Mouse (Mus musculus) neural tube, embryonic 11.5 days (tissue): ENCODE measurements around the gene Arfgap1. TPM values are rescaled to one million over a fixed set of nuclear protein-coding genes. Genes with fewer than 3 reads are reported as not detected.

Experiments used
- ATAC-seq: fragments of 200-750 bp; cut with Nextera tagmentation; 2 replicates; pipeline ENCODE4 v1.8.0; 2017; ENCODE audit warnings: moderate number of reproducible peaks, mild to moderate bottlenecking, moderate TSS enrichment, moderate library complexity; ENCODE audit not compliant: insufficient read depth, low FRiP score, low TSS enrichment
- DNase-seq: peaks from one replicate; pipeline ENCODE4 v3.0.0-alpha.2; 2015; ENCODE audit warnings: low spot score
- H3K27ac ChIP-seq: fragments of 300-500 bp; sonication (generic); 2 replicates; pipeline ENCODE4 v1.5.1; 2014; ENCODE audit warnings: low read depth, mild to moderate bottlenecking, low read length
- H3K27me3 ChIP-seq: fragments of 300-500 bp; sonication (generic); 2 replicates; pipeline ENCODE4 v1.6.1; 2014; ENCODE audit warnings: mild to moderate bottlenecking, low read length, mixed read lengths; ENCODE audit not compliant: control insufficient read depth, insufficient read depth
- H3K36me3 ChIP-seq: fragments of 300-500 bp; sonication (generic); 2 replicates; pipeline ENCODE4 v1.6.1; 2014; ENCODE audit warnings: mild to moderate bottlenecking, low read length, moderate library complexity, mixed read lengths; ENCODE audit not compliant: control insufficient read depth, insufficient read depth
- H3K4me1 ChIP-seq: fragments of 300-500 bp; sonication (generic); 2 replicates; pipeline ENCODE4 v1.6.1; 2014; ENCODE audit warnings: low read length, mixed read lengths; ENCODE audit not compliant: control insufficient read depth, insufficient read depth
- H3K4me2 ChIP-seq: fragments of 300-500 bp; sonication (generic); 2 replicates; pipeline ENCODE4 v1.6.1; 2014; ENCODE audit warnings: low read depth, mild to moderate bottlenecking, moderate library complexity
- H3K4me3 ChIP-seq: fragments of 300-500 bp; sonication (generic); 2 replicates; pipeline ENCODE4 v1.5.1; 2014; ENCODE audit warnings: low read depth, low read length
- H3K9ac ChIP-seq: fragments of 300-500 bp; sonication (generic); 2 replicates; pipeline ENCODE4 v1.6.1; 2014; ENCODE audit warnings: mild to moderate bottlenecking, low read length
- H3K9me3 ChIP-seq: fragments of 300-500 bp; sonication (generic); 2 replicates; pipeline ENCODE4 v1.6.1; 2016; ENCODE audit warnings: low read length; ENCODE audit not compliant: control insufficient read depth
- WGBS: fragments of 180-500 bp; shearing (Covaris S2); extraction: QIAGEN DNeasy Blood & Tissue Kit; methylation state at CpG from one replicate; pipeline ENCODE4 v1.1.7; 2014; 5-methylcytosine and 5-hydroxymethylcytosine counted together
- polyA plus RNA-seq: library from polyadenylated mRNA; unstranded; fragments of >200 nt; fragmentation: Nextera tagmentation; extraction: Ambion mirVana; gene quantifications from 2 replicates; pipeline ENCODE4 v1.2.1, GENCODE M21; 2014

Arfgap1 gene
- polyA plus RNA-seq, result 60.2 and 61.4 TPM in 2 replicates

DNA sequence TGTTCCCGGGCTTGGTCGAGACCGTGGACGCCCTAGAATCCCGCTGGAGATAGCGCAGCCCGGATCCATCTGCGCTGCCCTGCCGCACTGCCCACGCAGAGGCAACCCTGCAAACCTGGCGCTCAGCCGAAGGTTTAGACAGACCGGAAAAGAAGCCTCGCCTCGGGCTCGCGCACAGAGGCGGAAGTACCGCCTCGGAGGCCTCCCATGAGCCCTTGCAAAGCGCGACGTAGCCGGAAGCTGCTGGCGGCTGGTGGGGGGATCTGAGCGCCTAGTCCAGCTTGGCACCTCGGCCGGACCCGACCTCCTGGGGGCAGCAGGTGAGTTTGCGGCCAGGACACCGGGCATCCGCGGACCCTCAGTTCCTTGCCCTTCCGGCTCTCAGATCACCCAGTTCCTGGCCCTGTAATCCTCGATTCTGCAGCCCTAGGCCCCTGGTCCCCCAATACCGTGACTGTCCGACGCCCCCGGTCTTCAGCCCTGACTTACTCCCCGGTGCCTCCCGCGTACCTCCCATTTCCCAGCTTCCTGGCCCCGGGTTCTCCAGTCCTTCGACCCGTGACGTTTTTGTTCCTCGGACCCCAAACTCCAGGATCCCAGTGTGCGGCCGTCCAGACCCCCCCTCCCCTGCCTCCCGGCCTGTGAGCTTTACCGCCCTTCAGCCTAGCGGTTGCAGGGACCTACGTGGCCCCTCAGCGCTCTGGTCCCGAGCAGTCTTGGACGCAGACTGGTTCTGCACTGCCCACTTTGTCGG lies at the start of gene Arfgap1:
TSS of gene Arfgap1 (plus strand) at position 216 of the 754 bp plus-strand sequence.
- WGBS, result under 1% methylated on average over 57 of the region's 57 CpGs

DNA sequence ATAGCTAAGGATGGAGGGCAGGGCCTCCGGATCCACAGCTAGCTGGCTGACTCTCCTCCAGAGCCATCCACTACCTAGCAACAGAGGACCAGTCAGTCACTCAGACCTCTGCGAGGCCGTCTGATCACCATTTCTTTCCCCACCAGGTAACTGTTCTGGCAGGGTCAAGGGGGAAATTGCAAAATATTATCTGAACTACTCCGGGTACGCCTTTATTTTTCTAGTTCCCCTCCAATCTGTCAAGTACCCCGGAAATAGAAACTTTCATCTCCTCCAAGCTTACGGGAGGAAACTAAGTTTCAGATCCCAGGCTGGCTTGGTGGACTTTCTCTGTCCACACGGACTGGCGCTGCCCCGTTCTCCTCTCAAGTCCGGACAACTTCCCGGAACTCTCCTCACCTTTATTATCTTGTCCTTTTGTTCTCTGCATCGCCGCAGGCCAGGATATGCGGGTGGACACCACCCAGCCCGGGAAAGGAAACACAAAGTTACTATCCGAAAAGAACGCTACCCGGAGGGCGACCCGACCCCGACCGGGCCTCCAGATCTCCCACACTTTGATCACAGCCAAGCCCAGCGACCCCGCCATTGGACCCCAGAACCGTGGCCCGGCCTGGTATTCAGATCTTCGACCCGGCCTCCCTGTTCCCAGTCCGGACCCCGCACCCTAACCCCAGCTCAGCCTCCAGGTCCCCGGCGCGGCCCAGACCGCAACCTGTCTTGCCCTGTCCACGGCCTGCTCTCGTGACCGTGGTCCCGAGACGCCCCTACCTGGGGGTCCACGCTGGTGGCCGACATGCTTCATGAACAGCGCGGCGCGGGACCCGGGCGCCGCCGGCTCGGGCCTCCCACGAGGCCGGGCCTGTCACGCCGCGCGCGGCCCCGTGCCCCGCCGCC lies 46.9 kb upstream of the Arfgap1 start:
- H3K27me3 ChIP-seq, result no peaks in the 10 kb centered on the region
- WGBS, result 1% methylated on average over 61 of the region's 61 CpGs
- DNase-seq (no peak), ATAC-seq (peak; percentile 58)
- H3K9ac ChIP-seq, result peak overlapping the region; percentile 99
- no peaks in the 10 kb centered on the region for H3K9me3 ChIP-seq
- H3K4me2 ChIP-seq, result peak overlapping the region; percentile 85
- peak overlapping the region; percentile 36 for H3K27ac ChIP-seq
- H3K36me3 ChIP-seq, result peaks cover 3% of the 10 kb centered on the region; the same call in 1 of the 2 replicates
- peaks cover 6% of the 10 kb centered on the region for H3K4me1 ChIP-seq
- peak overlapping the region; percentile 100 for H3K4me3 ChIP-seq

More for the DNA sequence above, at the start of gene Arfgap1:
- Histone ChIP-seq H3K36me3 (peaks cover 9% of the 10 kb centered on the region), H3K4me1 (peaks cover 11% of the 10 kb centered on the region), H3K4me2 (peak within 1 kb of the TSS; percentile 93), H3K4me3 (peak within 1 kb of the TSS; percentile 91), H3K9me3 (no peaks in the 10 kb centered on the region), H3K9ac (peak within 1 kb of the TSS; percentile 91), H3K27ac (peak within 1 kb of the TSS; percentile 70; the same call in 1 of the 2 replicates), H3K27me3 (no peaks in the 10 kb centered on the region)
- DNase-seq (peak; percentile 90), ATAC-seq (peak; percentile 85)

DNA sequence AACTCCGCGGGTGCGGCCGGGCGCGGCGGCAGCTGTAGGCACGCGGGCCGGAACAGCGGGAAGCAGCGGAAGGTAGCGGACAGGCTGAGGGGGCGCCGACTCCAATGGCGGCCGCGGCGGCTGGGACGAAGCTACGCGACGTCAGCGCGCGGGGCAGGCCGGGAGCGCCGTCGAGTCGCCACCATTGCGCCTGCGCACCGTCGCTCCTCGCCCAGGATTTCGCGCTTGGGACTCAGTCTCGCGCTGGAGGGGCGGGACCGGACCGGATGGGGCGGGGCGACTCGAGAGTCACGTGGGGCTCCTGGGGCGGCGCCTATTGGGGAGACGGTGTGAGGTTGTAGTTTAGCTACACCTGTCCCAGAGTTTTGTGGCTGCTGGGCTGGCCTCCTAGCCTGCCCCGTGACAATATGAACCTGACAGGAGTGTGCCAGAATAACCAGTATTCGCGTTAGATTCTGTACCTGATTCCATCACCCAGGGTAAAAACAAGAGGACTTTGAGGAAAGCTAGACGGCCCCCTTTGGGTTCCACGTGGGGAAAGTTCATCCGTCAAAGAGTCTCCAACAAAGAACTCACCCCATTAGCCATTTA lies 46.1 kb upstream of the Arfgap1 start, which contains the start of gene Ythdf1:
TSS of gene Ythdf1 (minus strand) at position 140 of the 591 bp plus-strand sequence.
- no peaks in the 10 kb centered on the region; the same call in 1 of the 2 replicates for H3K36me3 ChIP-seq
- ATAC-seq (peak; percentile 94), DNase-seq (peak; percentile 99)
- WGBS, result under 1% methylated on average over 55 of the region's 56 CpGs
- no peaks in the 10 kb centered on the region for H3K27me3 ChIP-seq
- peak within 1 kb of the TSS; percentile 85 for H3K4me2 ChIP-seq
- peaks cover 6% of the 10 kb centered on the region for H3K4me1 ChIP-seq
- no peaks in the 10 kb centered on the region for H3K9me3 ChIP-seq
- peak within 1 kb of the TSS; percentile 100 for H3K4me3 ChIP-seq
- H3K9ac ChIP-seq, result peak within 1 kb of the TSS; percentile 99
- H3K27ac ChIP-seq, result peak within 1 kb of the TSS; percentile 36

DNA sequence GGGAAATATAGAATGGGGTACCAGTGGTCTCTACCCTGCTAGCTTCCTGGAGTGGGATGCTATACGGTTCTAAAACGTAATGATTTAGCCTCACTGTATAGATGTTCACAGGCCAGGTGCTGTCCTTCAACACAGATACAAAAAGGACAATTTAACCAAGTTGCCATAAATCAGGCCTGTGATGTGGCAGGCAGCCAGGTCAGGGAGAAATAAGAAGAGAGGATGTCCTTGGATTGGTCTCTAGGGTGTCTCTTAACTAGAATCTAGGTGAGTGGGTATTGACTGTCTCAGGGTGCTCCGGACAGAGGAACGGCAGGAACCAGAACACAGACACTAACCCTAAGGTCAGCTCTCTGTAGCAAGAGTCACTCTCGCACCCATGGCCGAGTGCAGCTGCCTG lies 44.3 kb upstream of the Arfgap1 start:
- H3K27ac ChIP-seq, result no peak overlapping the region
- no peak overlapping the region for H3K4me3 ChIP-seq
- peaks cover 6% of the 10 kb centered on the region for H3K4me1 ChIP-seq
- H3K9ac ChIP-seq, result no peak overlapping the region
- H3K4me2 ChIP-seq, result no peak overlapping the region
- H3K36me3 ChIP-seq, result no peaks in the 10 kb centered on the region; the same call in 1 of the 2 replicates
- H3K9me3 ChIP-seq, result no peaks in the 10 kb centered on the region
- H3K27me3 ChIP-seq, result no peaks in the 10 kb centered on the region
- WGBS, result 94% methylated on average over 6 of the region's 6 CpGs
- no peak for ATAC-seq
- no peak for DNase-seq

- Histone ChIP-seq H3K4me1 (no peaks in the 10 kb centered on the region), H3K27me3 (no peaks in the 10 kb centered on the region), H3K9ac (no peak overlapping the region), H3K4me2 (no peak overlapping the region), H3K9me3 (no peaks in the 10 kb centered on the region), H3K36me3 (no peaks in the 10 kb centered on the region), H3K4me3 (no peak overlapping the region), H3K27ac (no peak overlapping the region)
- ATAC-seq (no peak), DNase-seq (peak; percentile 80)
- 4% methylated on average over 4 of the region's 4 CpGs for WGBS
These were observed 41.8 kb upstream of the Arfgap1 start for GRCm38 (mm10) chr2:180925176-180925575.

GRCm38 (mm10) chr2:180928723-180929122 lies 38.3 kb upstream of the Arfgap1 start, which contains the start of gene Birc7:
Gene Birc7, plus strand, starts transcription at chr2:180929023.
- H3K9me3 ChIP-seq, result no peaks in the 10 kb centered on the region
- H3K9ac ChIP-seq, result no peak within 1 kb of the TSS
- no peaks in the 10 kb centered on the region for H3K4me1 ChIP-seq
- H3K27me3 ChIP-seq, result no peaks in the 10 kb centered on the region
- no peak for DNase-seq
- no peaks in the 10 kb centered on the region for H3K36me3 ChIP-seq
- H3K4me3 ChIP-seq, result no peak within 1 kb of the TSS
- H3K4me2 ChIP-seq, result no peak within 1 kb of the TSS
- WGBS, result 65% methylated on average over 4 of the region's 4 CpGs
- no peak within 1 kb of the TSS for H3K27ac ChIP-seq
- ATAC-seq, result no peak

DNA sequence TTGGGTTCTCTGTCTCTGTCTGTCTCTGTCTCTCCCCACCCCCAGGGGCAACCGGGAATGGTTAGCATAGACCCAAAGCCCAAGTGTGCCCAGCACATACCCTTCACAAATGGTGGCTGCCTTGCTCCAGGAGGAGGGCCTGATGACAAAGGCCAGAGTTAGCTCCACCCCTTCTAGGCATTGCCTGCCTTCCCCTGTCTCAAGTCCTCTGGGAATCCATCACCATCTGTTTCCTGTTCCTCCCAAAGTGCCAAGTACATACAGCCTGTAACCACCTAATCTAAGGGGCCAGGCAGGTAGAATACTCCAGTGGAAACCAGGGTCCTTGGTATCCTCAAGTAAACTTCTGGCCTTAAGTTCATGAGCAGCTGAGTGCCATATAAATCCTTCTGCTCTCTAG lies 34.6 kb upstream of the Arfgap1 start:
- Histone ChIP-seq H3K4me3 (no peak overlapping the region), H3K27me3 (no peaks in the 10 kb centered on the region), H3K4me1 (no peaks in the 10 kb centered on the region), H3K9me3 (no peaks in the 10 kb centered on the region), H3K4me2 (no peak overlapping the region), H3K27ac (no peak overlapping the region), H3K9ac (no peak overlapping the region), H3K36me3 (no peaks in the 10 kb centered on the region)
- 85% methylated on average over 1 of the region's 1 CpGs for WGBS
- ATAC-seq, result no peak
- DNase-seq, result no peak

GRCm38 (mm10) chr2:180940187-180940586 lies 26.8 kb upstream of the Arfgap1 start:
- Histone ChIP-seq H3K9me3 (no peaks in the 10 kb centered on the region), H3K27me3 (no peaks in the 10 kb centered on the region), H3K36me3 (no peaks in the 10 kb centered on the region; the same call in 1 of the 2 replicates), H3K4me3 (no peak overlapping the region), H3K4me2 (no peak overlapping the region), H3K9ac (no peak overlapping the region), H3K4me1 (no peaks in the 10 kb centered on the region), H3K27ac (no peak overlapping the region)
- no peak for ATAC-seq
- no peak for DNase-seq
